Mouse (Mus musculus) kidney, postnatal 4 days (tissue): ENCODE measurements around the gene Krt4.

Experiments used
- DNase-seq, 2 experiments: peaks; one replicate each; pipeline ENCODE4 v3.0.0; 2021; ENCODE audit warnings: mixed read lengths in 2 of 2

Gene Krt4

GRCm38 (mm10) chr15:101892820-101893219 is 31.7 kb downstream of the Krt4 start, which contains the start of gene Krt76:
Krt76 (minus strand) TSS chr15:101892920.
- DNase-seq: no peak

DNA sequence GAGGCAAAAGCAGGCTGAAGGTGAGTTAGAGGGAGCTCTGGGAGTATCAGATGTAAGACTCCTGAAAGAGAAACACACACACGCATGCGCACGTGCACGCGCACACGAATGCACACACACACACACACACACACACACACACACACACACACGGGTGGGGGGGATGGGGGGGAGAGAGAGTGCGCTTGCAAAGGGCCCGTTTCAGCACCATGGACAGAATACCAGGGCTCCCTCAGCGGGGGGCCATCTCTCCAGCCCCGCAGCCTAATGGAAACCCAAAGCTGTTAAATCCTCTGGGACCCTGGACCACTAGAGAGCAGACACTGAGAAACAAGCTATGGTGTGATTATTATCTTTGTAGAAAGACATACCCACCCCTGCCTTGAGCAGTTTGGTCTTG is 44.8 kb downstream of the Krt4 start:
- DNase-seq: peak; percentile 63 to 67

- no peak for DNase-seq
Measured at GRCm38 (mm10) chr15:101878041-101878440, 46.5 kb downstream of the Krt4 start.

DNA sequence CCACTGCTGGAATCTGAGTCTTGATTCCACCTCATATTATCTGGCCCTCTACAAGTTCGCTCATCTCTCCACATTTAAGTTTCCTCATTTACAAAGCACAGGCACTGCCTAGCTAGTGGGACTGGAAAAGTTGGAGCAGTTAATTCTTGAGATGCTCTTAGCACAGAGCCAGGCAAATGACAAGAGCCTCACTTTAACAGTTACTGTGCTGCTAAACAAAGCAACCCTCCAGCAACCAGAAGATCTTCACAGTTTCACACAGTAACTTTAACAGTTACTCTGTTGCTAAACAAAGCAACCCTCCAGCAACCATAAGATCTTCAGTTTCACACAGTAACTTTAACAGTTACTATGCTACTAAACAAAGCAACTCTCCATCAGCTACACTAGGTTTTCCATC is 50.2 kb downstream of the Krt4 start:
- DNase-seq: no peak

DNA sequence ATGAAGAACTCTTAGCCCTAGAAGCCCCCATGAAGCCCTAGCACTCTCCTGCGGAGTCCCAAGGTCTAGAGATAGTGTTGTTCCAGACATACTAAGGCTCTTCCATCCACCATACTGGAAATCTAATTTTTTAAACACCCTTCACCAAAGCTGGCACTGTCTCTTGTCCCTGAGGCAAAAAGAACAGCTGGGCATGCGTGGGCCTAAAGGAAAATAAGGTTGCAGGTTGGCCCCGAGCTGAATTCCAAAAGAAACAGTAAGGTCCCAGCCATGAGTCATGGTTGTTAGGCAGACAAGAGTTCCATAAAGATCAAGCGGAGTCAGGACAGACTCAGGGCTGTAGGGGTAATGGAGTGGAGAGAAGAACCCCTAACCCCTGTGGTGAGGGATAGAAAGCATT is 51.3 kb downstream of the Krt4 start:
- no peak for DNase-seq

DNA sequence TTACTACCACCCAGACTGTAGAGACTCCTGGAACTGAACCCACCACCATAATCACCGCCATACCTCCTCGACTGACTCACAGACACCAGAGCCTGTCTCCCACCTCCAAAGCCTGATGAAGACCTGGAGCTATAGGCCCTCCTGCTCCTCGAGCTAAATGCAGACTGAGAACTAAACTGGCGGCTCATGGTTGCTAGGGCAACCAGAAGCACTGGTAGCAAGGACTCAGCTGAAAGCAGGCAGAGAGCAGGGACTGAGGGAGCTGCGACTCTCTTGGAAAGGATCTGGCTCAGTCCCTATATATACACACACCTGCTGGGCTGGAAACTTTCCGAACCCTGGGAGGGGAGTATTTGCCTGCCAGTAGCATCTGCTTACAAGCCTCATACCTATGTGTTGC is 55.1 kb downstream of the Krt4 start, which contains the start of gene Krt77:
Gene Krt77 (minus strand): TSS at position 275 of the 400 bp plus-strand sequence.
- no peak for DNase-seq
